Mouse (Mus musculus): Measurements from ENCODE around the gene Jph3. TPM values are rescaled to one million over a fixed set of nuclear protein-coding genes. Genes with fewer than 3 reads are reported as not detected.

Gene Jph3
- polyA plus RNA-seq (2012; rRNA removed): not detected in 2 replicates

DNA sequence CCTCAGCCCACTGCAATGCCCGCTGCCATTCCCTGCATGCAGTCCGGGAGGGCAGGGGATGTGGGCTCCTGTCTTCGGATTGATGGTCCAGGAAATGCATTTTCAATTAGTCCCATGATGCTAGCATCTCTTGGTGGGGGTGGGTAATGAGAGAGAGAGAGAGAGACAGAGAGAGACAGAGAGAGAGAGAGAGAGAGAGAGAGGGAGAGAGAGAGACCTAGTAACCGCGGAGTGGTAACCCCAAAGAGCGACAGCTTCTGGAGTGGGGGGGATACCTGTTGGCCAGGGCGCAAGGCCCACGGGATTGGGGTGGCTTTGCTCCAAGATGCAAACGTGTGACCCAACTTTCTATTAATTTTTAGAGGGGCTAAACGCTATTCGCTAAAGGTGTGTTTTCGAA is at the start of gene Jph3:
Gene Jph3, plus strand, starts transcription at position 301 of the 400 bp plus-strand sequence.

DNA sequence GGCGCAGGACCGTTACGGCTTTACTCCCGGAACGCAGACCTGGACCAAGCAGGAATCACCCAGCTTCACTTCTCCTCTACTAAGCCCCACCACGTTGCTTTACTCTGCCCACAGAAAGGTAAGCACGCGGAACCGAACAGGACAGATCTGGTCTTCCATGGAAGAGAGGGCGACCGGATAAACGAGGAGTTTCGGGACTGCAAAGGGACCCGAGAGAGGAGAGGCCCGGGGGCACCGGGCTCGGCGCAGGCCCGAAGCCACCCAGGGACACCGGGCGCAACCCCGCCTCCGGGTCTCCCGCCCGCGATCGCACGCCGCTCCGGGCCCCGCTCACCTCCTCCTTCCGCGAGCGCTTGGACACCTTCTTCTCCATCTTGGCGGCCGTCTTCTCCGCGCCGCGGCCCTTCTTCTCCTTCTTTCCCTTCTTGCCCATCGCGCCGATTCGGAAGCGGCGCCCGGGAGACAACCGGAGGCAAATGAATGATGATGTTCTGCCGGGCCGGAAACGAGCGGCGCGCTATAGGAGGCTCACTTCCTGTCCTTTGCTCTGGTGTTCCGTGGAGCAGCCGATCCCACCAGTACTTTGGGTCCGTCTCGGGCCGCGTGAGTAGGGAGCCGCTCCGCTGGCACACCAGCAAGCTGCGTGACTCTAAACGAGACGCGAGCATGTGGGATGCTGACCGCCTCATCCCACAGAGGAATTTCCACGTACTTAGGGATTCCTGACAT is 99.8 kb downstream of the Jph3 start, which contains the start of gene Klhdc4:
Gene Klhdc4, minus strand, starts transcription at position 522 of the 729 bp plus-strand sequence.

Other genes starting within 250 kb of the Jph3 start
- gene 1700018B08Rik, start 185.3 kb upstream of the Jph3 start, polyA plus RNA-seq (2012; rRNA removed): not detected in 2 replicates
- 7.6 and 10.4 TPM in 2 replicates for gene Fbxo31, start 150.8 kb upstream of the Jph3 start, polyA plus RNA-seq (2012; rRNA removed)
- 35.3 and 35.7 TPM in 2 replicates for gene Map1lc3b, start 139.3 kb upstream of the Jph3 start, polyA plus RNA-seq (2012; rRNA removed)
- 2.8 and 3.4 TPM in 2 replicates for gene Zcchc14, start 76.7 kb upstream of the Jph3 start, polyA plus RNA-seq (2012; rRNA removed)
- 11.1 and 11.7 TPM in 2 replicates for gene Klhdc4, start 99.9 kb downstream of the Jph3 start, polyA plus RNA-seq (2012; rRNA removed)
- gene Slc7a5, start 178.1 kb downstream of the Jph3 start, polyA plus RNA-seq (2012; rRNA removed): 15.8 and 16.0 TPM in 2 replicates
- 8.6 and 9.2 TPM in 2 replicates for gene Car5a, start 215.3 kb downstream of the Jph3 start, polyA plus RNA-seq (2012; rRNA removed)
- 17.2 and 19.5 TPM in 2 replicates for gene Banp, start 220.1 kb downstream of the Jph3 start, polyA plus RNA-seq (2012; rRNA removed)